Mouse (Mus musculus): ENCODE results near the gene Gga3. TPM values are rescaled to one million over a fixed set of nuclear protein-coding genes. Genes with fewer than 3 reads are reported as not detected.
A peak's percentile ranks its signal among the peaks of the same experiment; 100 is the strongest.

Gga3 gene
- polyA plus RNA-seq, 1 experiment = 30.3 TPM

- TF ChIP-seq POLR2A (IDR thresholded peaks at IDR 0.05; ENCODE audit: low read depth, low read length) (no peak), CTCF (IDR thresholded peaks at IDR 0.05; ENCODE audit: borderline replicate concordance, insufficient read depth, low read length) (no peak)
- H3K27ac ChIP-seq (ENCODE audit: insufficient read depth, low read length) = no peak overlapping the region
- H3K4me3 ChIP-seq (ENCODE audit: insufficient read depth, low read length) = no peak overlapping the region
- no peaks in the 10 kb centered on the region for H3K4me1 ChIP-seq (ENCODE audit: control insufficient read depth, insufficient read depth, low read length)
These were observed 22.0 kb upstream of the Gga3 start for GRCm38 (mm10) chr11:115625877-115626276.

- TF ChIP-seq CTCF (IDR thresholded peaks at IDR 0.05; ENCODE audit: borderline replicate concordance, insufficient read depth, low read length) (peak; percentile 10; the same call in 1 of the 2 replicates), POLR2A (IDR thresholded peaks at IDR 0.05; ENCODE audit: low read depth, low read length) (no peak)
- no peaks in the 10 kb centered on the region for H3K4me1 ChIP-seq (ENCODE audit: control insufficient read depth, insufficient read depth, low read length)
- no peak overlapping the region for H3K4me3 ChIP-seq (ENCODE audit: insufficient read depth, low read length)
- no peak overlapping the region for H3K27ac ChIP-seq (ENCODE audit: insufficient read depth, low read length)
These were observed 19.7 kb upstream of the Gga3 start for GRCm38 (mm10) chr11:115623487-115624070.

DNA sequence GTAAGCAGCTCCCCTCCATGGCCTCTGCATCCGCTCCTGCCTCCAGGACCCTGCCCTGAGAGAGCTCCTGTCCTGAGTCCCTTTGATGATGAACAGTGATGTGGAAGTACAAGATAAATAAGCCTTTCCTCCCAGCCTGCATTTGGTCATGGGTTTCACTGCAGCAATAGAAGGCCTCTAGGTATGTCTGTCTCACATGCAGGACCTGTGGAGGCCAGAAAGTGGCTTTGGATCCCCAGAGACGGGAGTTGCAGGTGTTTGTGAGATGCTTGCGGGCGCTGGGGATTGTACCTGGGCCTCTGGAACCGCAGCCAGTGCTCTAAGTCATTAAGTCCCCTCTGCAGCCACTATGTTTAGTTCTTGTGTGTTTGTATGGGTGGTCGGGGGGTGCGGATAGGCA lies 16.1 kb upstream of the Gga3 start:
- Histone ChIP-seq H3K4me3 (ENCODE audit: insufficient read depth, low read length) (no peak overlapping the region), H3K4me1 (ENCODE audit: control insufficient read depth, insufficient read depth, low read length) (no peaks in the 10 kb centered on the region), H3K27ac (ENCODE audit: insufficient read depth, low read length) (no peak overlapping the region)
- TF ChIP-seq CTCF (IDR thresholded peaks at IDR 0.05; ENCODE audit: borderline replicate concordance, insufficient read depth, low read length) (no peak), POLR2A (IDR thresholded peaks at IDR 0.05; ENCODE audit: low read depth, low read length) (no peak)

GRCm38 (mm10) chr11:115618732-115619516 lies 15.1 kb upstream of the Gga3 start:
- H3K4me1 ChIP-seq (ENCODE audit: control insufficient read depth, insufficient read depth, low read length) = no peaks in the 10 kb centered on the region
- TF ChIP-seq CTCF (IDR thresholded peaks at IDR 0.05; ENCODE audit: borderline replicate concordance, insufficient read depth, low read length) (no peak), POLR2A (IDR thresholded peaks at IDR 0.05; ENCODE audit: low read depth, low read length) (no peak)
- no peak overlapping the region for H3K27ac ChIP-seq (ENCODE audit: insufficient read depth, low read length)
- H3K4me3 ChIP-seq (ENCODE audit: insufficient read depth, low read length) = no peak overlapping the region

DNA sequence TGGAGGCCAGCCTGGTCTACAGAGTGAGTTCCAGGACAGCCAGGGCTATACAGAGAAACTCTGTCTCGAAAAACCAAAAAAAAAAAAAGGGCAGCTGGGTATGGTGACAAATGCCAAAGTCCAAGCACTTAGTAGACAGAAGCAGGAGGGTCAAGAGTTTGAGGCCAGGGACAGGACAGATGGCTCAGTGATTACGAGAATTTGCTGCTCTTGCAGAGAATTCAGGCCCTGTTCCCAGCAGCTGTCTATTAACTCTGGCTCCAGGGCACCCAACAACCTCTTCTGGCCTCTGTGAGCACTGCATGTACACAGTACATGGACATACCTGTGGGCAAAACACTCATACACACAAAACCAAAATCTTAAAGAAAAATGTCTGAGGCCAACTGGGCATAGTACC lies 14.2 kb upstream of the Gga3 start:
- Histone ChIP-seq H3K4me1 (ENCODE audit: control insufficient read depth, insufficient read depth, low read length) (no peaks in the 10 kb centered on the region), H3K4me3 (ENCODE audit: insufficient read depth, low read length) (no peak overlapping the region), H3K27ac (ENCODE audit: insufficient read depth, low read length) (no peak overlapping the region)
- no peak for TF ChIP-seq CTCF (IDR thresholded peaks at IDR 0.05; ENCODE audit: borderline replicate concordance, insufficient read depth, low read length)
- no peak for TF ChIP-seq POLR2A (IDR thresholded peaks at IDR 0.05; ENCODE audit: low read depth, low read length)

GRCm38 (mm10) chr11:115616893-115617292 lies 13.0 kb upstream of the Gga3 start:
- Histone ChIP-seq H3K4me3 (ENCODE audit: insufficient read depth, low read length) (no peak overlapping the region), H3K27ac (ENCODE audit: insufficient read depth, low read length) (no peak overlapping the region), H3K4me1 (ENCODE audit: control insufficient read depth, insufficient read depth, low read length) (no peaks in the 10 kb centered on the region)
- TF ChIP-seq POLR2A (IDR thresholded peaks at IDR 0.05; ENCODE audit: low read depth, low read length) (no peak), CTCF (IDR thresholded peaks at IDR 0.05; ENCODE audit: borderline replicate concordance, insufficient read depth, low read length) (no peak)

DNA sequence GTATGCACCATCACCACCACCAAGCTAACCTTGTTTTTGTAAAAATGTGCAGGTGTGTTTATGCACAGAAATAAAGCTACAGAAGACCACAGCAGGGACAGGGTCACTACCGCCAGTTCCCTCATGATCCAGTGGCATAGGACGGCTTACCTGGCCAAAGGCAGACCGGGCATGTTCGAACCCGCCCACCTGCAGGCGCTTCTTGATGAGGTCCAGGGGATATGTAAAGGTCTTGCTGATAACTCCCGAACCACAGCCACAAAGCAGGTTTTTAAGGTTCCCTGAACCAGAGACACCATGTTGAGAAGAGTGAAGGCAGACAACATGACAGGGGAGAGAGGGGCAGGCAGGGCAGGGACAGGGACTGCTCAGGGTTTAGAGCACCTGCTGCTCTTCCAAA lies 12.5 kb upstream of the Gga3 start:
- H3K4me3 ChIP-seq (ENCODE audit: insufficient read depth, low read length) = no peak overlapping the region
- no peaks in the 10 kb centered on the region for H3K4me1 ChIP-seq (ENCODE audit: control insufficient read depth, insufficient read depth, low read length)
- TF ChIP-seq CTCF (IDR thresholded peaks at IDR 0.05; ENCODE audit: borderline replicate concordance, insufficient read depth, low read length) = no peak
- no peak overlapping the region for H3K27ac ChIP-seq (ENCODE audit: insufficient read depth, low read length)

DNA sequence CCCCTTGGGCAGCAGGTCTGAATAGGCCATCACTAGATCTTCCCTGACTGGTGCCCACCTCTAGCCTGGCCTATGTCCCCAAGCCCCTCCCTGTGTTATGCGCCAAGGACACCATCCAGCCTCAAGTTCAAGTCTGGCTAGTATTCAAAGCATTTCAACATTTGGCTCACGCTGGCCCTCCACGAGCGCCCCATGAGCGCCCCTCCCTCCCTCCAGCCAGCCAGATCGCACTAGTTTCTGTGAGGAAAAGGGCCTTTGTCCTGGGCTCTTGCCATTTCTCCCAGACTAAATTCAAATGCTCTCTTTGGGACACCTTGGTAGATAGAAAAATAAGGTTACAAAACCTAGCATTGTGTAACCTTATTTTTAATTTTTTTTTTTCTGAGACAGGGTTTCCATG lies 12.0 kb upstream of the Gga3 start:
- no peak for TF ChIP-seq CTCF (IDR thresholded peaks at IDR 0.05; ENCODE audit: borderline replicate concordance, insufficient read depth, low read length)
- TF ChIP-seq POLR2A (IDR thresholded peaks at IDR 0.05; ENCODE audit: low read depth, low read length) = no peak
- no peaks in the 10 kb centered on the region for H3K4me1 ChIP-seq (ENCODE audit: control insufficient read depth, insufficient read depth, low read length)
- H3K4me3 ChIP-seq (ENCODE audit: insufficient read depth, low read length) = no peak overlapping the region
- no peak overlapping the region for H3K27ac ChIP-seq (ENCODE audit: insufficient read depth, low read length)

DNA sequence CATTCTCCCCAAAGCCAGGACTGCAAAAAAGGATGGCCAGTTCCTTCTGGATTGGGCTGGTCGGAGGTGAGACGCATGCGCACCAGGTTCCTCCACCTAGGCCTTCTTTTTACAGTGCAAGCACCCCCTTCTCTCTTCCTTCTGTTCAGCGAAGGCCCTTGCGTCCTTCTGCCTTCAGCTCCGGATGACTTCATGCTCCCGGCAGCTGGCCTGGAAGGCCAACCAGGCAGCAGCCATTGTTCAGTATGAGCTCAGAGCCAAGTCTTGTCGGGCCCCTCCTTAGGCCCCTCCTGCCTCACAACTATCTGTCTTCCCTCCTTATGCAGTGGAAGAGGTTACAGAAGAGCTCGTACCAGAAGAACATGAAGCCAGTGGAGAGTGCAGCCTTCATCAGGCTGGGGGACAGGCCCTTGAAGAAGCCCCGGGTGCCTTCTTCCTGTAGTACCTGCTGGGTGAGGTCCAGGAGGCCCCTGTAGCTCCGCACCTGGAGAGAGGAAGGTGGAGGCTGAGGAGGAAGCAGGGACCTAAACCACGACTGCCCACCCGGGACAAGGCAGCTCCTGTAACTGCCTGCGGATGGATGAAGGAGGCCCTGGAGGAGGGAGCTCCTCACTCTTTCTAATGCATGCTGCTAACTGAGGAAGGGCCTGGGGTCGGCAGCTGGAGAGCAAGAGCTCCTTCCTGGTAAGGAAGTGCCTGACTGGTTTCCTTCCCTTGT lies 11.4 kb upstream of the Gga3 start:
- Histone ChIP-seq H3K4me1 (ENCODE audit: control insufficient read depth, insufficient read depth, low read length) (no peaks in the 10 kb centered on the region), H3K4me3 (ENCODE audit: insufficient read depth, low read length) (no peak overlapping the region), H3K27ac (ENCODE audit: insufficient read depth, low read length) (no peak overlapping the region)
- TF ChIP-seq CTCF (IDR thresholded peaks at IDR 0.05; ENCODE audit: borderline replicate concordance, insufficient read depth, low read length) = no peak
- TF ChIP-seq POLR2A (IDR thresholded peaks at IDR 0.05; ENCODE audit: low read depth, low read length) = no peak
